Mouse (Mus musculus) liver, postnatal 0 days (tissue): ENCODE measurements around the gene Luc7l2. TPM values are rescaled to one million over a fixed set of nuclear protein-coding genes. Genes with fewer than 3 reads are reported as not detected.
"Not testable (repeated sequence)": the region's sequence is repeated elsewhere in the genome, so short reads cannot be mapped to it uniquely, and the experiment has no call there.

ENCODE experiments used
- ATAC-seq: fragments of 200-750 bp; cut with Nextera tagmentation; 2 replicates; pipeline ENCODE4 v1.8.0; 2017; ENCODE audit warnings: mild to moderate bottlenecking, moderate library complexity
- DNase-seq: peaks from one replicate; pipeline ENCODE4 v3.0.0-alpha.2; 2016
- H3K27ac ChIP-seq: fragments of 300-500 bp; sonication (generic); 2 replicates; pipeline ENCODE4 v1.5.1; 2014; ENCODE audit warnings: antibody characterized with exemption, moderate library complexity, mild to moderate bottlenecking, low read depth
- H3K27me3 ChIP-seq: fragments of 300-500 bp; sonication (generic); 2 replicates; pipeline ENCODE4 v1.6.1; 2014; ENCODE audit warnings: low read length, control low read depth, mixed read lengths; ENCODE audit not compliant: insufficient read depth
- H3K36me3 ChIP-seq: fragments of 300-500 bp; sonication (generic); replicated peaks from 2 replicates; pipeline ENCODE4 v1.6.1; 2014; ENCODE audit warnings: mild to moderate bottlenecking, control low read depth, low read length, moderate library complexity, mixed read lengths; ENCODE audit not compliant: insufficient read depth
- H3K4me1 ChIP-seq: fragments of 300-500 bp; sonication (generic); 2 replicates; pipeline ENCODE4 v1.6.1; 2014; ENCODE audit warnings: antibody characterized with exemption, mild to moderate bottlenecking, control low read depth; ENCODE audit not compliant: insufficient read depth
- H3K4me2 ChIP-seq: fragments of 300-500 bp; sonication (generic); 2 replicates; pipeline ENCODE4 v1.6.1; 2014; ENCODE audit warnings: low read depth, mild to moderate bottlenecking, low read length, moderate library complexity, mixed read lengths
- H3K4me3 ChIP-seq: fragments of 300-500 bp; sonication (generic); 2 replicates; pipeline ENCODE4 v1.5.1; 2014; ENCODE audit warnings: low read depth, low read length
- H3K9ac ChIP-seq: fragments of 300-500 bp; sonication (generic); replicated peaks from 2 replicates; pipeline ENCODE4 v1.6.1; 2014; ENCODE audit warnings: mild to moderate bottlenecking, moderate library complexity
- H3K9me3 ChIP-seq: fragments of 300-500 bp; sonication (generic); 2 replicates; pipeline ENCODE4 v1.6.1; 2016; ENCODE audit warnings: mild to moderate bottlenecking, control low read depth, low read length, mixed read lengths
- CTCF ChIP-seq: sonication (generic); IDR thresholded peaks from 2 replicates; pipeline ENCODE4 v1.5.1; 2016; ENCODE audit warnings: antibody characterized with exemption, low read depth
- EP300 ChIP-seq: IDR thresholded peaks from 2 replicates; pipeline ENCODE4 v1.6.1; 2016; ENCODE audit warnings: antibody characterized with exemption, low read depth, mild to moderate bottlenecking
- whole genome bisulfite sequencing: fragments of 180-500 bp; shearing (Covaris S2); extraction: QIAGEN DNeasy Blood & Tissue Kit; methylation state at CpG from one replicate; pipeline ENCODE4 v1.1.7; 2014; ENCODE audit not compliant: insufficient replicate concordance; 5-methylcytosine and 5-hydroxymethylcytosine counted together
- polyA plus RNA-seq: library from polyadenylated mRNA; unstranded; fragments of >200 nt; fragmentation: Nextera tagmentation; extraction: Ambion mirVana; gene quantifications from 2 replicates; pipeline ENCODE4 v1.2.1, GENCODE M21; 2015

Gene Luc7l2
- polyA plus RNA-seq, 1 experiment from 2014 or later, result 18.0 TPM

DNA sequence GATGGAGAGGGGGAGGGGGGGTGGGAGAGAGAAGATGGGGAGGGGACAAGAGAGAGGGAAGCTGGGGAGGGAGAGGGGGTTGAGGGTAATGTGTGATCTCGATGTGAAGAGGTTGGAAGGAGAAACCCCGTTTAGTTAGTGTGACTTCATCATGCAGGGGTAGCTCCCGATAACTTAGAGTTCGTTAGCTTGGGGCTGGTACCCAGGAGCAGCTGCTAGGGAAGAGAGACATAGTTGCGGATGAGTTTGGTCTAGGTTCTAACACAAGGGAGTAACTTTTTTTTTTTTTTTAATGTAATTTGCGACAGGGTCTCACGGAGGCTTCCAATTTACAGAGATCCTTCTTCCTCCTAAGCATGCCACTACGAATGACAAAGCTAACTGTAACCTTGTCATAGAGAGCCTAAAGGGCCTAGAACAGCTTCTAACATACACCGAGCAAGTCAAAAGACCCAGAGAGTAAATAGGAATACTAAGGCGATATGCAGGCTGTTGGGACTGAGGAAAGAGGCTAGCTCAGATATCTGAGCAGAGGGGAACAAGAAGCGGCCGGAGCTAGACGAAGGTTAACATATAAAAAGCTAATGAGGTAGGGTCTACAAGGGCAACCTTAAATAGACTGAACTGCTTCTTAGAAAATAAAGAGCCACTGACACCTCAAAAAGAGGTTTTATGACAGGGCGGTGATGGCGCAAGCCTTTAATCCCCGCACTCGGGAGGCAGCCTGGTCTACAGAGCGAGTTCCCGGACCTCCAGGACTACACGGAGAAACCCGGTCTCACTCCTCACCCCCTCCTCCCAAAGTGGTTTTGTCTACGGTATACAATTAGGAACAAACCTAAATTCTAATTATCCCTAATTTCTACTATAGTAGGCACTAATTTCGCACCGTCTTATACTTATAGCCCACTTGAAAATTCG lies 18.4 kb upstream of the Luc7l2 start:
- Histone ChIP-seq H3K4me3 (peak overlapping the region; percentile 98), H3K9me3 (no peaks in the 10 kb centered on the region), H3K4me2 (peak overlapping the region; percentile 80), H3K36me3 (no peaks in the 10 kb centered on the region), H3K27ac (peak overlapping the region; percentile 99), H3K27me3 (no peaks in the 10 kb centered on the region), H3K9ac (peak overlapping the region; percentile 63), H3K4me1 (peaks cover 17% of the 10 kb centered on the region)
- ATAC-seq (peak; percentile 20), DNase-seq (peak; percentile 57)
- TF ChIP-seq CTCF, result no peak
- TF ChIP-seq EP300, result no peak
- WGBS, result 5% methylated on average over 25 of the region's 25 CpGs

- TF ChIP-seq CTCF (peak; percentile 58), EP300 (peak; percentile 52; the same call in 1 of the 2 replicates)
- ATAC-seq (peak; percentile 85), DNase-seq (peak; percentile 96)
- peaks cover 17% of the 10 kb centered on the region for H3K4me1 ChIP-seq
- H3K27me3 ChIP-seq, result no peaks in the 10 kb centered on the region
- H3K9me3 ChIP-seq, result no peaks in the 10 kb centered on the region
- H3K36me3 ChIP-seq, result no peaks in the 10 kb centered on the region; the same call in 1 of the 2 replicates
- 3% methylated on average over 41 of the region's 41 CpGs for WGBS
- H3K4me2 ChIP-seq, result peak within 1 kb of the TSS; percentile 80
- peak within 1 kb of the TSS; percentile 97 for H3K9ac ChIP-seq
- H3K27ac ChIP-seq, result peak within 1 kb of the TSS; percentile 99
- H3K4me3 ChIP-seq, result peak within 1 kb of the TSS; percentile 98
These were observed 17.4 kb upstream of the Luc7l2 start, which contains the start of gene Fmc1 for GRCm38 (mm10) chr6:38533428-38534405. TSS of gene Fmc1 (plus strand) at chr6:38533502.

DNA sequence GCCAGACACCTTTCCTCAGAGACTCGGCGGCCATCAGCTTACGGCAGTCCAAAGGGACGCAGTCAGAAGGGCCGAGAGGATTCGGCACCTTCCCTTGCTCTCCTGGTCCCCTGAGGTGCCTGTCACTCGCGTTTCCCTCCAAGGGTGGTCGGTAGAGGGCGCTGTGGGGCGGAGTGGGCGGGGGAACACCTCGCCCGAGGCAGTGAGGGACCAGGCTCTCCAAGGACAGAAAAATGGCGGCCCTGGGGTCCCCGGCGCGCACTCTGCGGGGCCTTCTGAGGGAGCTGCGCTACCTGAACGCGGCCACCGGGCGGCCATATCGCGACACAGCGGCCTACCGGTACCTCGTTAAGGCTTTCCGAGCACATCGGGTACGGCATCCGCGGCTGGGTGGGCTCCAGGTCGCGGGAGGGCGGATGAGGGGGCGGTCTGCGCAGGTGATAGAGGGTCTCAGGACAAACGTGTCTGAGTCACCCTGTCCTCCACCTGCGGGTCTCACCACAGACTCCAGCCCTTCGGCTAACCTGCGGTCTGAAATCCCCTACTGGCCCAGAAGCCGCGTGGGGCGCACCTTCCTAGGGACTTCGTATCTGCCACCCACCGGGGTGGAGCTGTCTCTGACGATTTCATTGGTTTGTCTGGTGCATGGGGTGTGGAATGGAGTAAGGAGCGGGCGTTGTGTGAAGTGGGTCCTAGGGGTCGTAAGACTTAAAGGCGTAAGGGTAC lies 16.3 kb upstream of the Luc7l2 start:
- peak overlapping the region; percentile 97 for H3K9ac ChIP-seq
- TF ChIP-seq EP300 (no peak; the same call in 1 of the 2 replicates), CTCF (peak; percentile 99)
- H3K4me2 ChIP-seq, result peak overlapping the region; percentile 80
- H3K27ac ChIP-seq, result peak overlapping the region; percentile 99
- H3K4me3 ChIP-seq, result peak overlapping the region; percentile 98
- DNase-seq (peak; percentile 100), ATAC-seq (peak; percentile 72)
- H3K36me3 ChIP-seq, result peaks cover 2% of the 10 kb centered on the region; the same call in 1 of the 2 replicates
- no peaks in the 10 kb centered on the region for H3K27me3 ChIP-seq
- no peaks in the 10 kb centered on the region for H3K9me3 ChIP-seq
- peaks cover 17% of the 10 kb centered on the region for H3K4me1 ChIP-seq
- WGBS, result 2% methylated on average over 53 of the region's 53 CpGs

DNA sequence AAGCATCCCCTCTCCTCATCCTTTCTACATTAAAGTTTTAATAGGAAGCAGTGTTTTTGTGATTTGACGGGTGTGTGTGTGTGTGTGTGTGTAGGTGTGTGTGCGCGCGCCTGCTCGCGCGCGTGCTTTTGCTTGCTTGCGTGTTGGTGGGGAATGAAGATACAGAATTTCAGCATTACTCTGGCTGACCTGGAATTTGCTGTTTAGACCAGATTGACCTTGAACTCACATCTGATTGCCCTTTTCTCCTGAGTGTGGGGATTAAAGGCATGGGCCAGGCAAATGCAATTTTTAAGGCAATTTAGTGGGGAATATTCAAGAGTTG lies 15.8 kb upstream of the Luc7l2 start:
- H3K9me3 ChIP-seq, result no peaks in the 10 kb centered on the region
- ATAC-seq, result no peak
- no peaks in the 10 kb centered on the region for H3K27me3 ChIP-seq
- H3K9ac ChIP-seq, result peak overlapping the region; percentile 97
- peak overlapping the region; percentile 80 for H3K4me2 ChIP-seq
- WGBS, result 3% methylated on average over 9 of the region's 9 CpGs
- DNase-seq, result no peak
- H3K27ac ChIP-seq, result peak overlapping the region; percentile 99
- peak overlapping the region; percentile 98 for H3K4me3 ChIP-seq
- peaks cover 3% of the 10 kb centered on the region; the same call in 1 of the 2 replicates for H3K36me3 ChIP-seq
- TF ChIP-seq CTCF, result no peak
- TF ChIP-seq EP300, result no peak; the same call in 1 of the 2 replicates
- H3K4me1 ChIP-seq, result peaks cover 17% of the 10 kb centered on the region

DNA sequence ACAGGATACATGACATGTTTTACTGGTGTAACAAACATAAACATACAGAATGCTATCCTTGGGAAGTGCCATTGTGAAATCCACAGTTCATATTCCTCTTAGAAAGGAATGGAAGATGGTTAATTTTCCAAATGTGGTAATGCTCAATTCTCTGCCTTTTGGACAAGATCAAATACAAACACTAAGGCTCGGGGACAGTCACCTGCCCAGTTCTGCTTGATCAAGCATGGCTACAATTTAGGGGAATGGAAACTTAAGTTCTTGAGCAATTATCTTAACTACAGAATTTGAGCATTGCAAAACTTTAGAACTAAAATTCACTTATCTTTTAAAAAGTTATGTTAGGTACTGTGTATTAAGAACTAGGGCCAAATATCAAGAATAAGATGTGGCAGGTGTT lies 15.3 kb upstream of the Luc7l2 start:
- ATAC-seq (no peak), DNase-seq (no peak)
- no peaks in the 10 kb centered on the region for H3K27me3 ChIP-seq
- peaks cover 17% of the 10 kb centered on the region for H3K4me1 ChIP-seq
- peak overlapping the region; percentile 98 for H3K4me3 ChIP-seq
- H3K27ac ChIP-seq, result peak overlapping the region; percentile 99
- 53% methylated on average over 1 of the region's 1 CpGs for WGBS
- H3K9me3 ChIP-seq, result no peaks in the 10 kb centered on the region
- peak overlapping the region; percentile 97 for H3K9ac ChIP-seq
- peak overlapping the region; percentile 80 for H3K4me2 ChIP-seq
- H3K36me3 ChIP-seq, result peaks cover 3% of the 10 kb centered on the region; the same call in 1 of the 2 replicates
- TF ChIP-seq CTCF, result no peak

- 77% methylated on average over 4 of the region's 5 CpGs for WGBS
- not testable (repeated sequence) for H3K36me3 ChIP-seq, H3K27ac ChIP-seq, H3K9ac ChIP-seq, H3K4me2 ChIP-seq, H3K27me3 ChIP-seq, ATAC-seq, DNase-seq, H3K4me3 ChIP-seq, H3K4me1 ChIP-seq, H3K9me3 ChIP-seq
These were observed 7.0 kb upstream of the Luc7l2 start for GRCm38 (mm10) chr6:38544141-38544540.

DNA sequence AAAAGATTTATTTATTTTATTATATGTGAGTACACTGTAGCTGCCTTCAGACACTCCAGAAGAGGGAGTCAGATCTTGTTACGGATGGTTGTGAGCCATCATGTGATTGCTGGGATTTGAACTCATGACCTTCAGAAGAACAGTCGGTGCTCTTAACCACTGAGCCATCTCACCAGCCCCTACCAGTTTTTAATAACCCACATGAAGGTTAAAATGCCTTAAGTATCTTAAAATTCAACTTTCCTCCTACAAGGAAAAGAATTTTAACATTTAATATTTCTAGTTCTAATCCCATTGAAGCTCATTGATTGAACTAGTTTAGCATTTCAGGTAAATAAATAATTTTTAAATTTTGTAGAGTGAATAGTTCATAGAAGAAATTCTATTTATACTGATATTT lies 4.1 kb upstream of the Luc7l2 start:
- H3K36me3 ChIP-seq, H3K27me3 ChIP-seq, H3K4me3 ChIP-seq, DNase-seq, H3K9me3 ChIP-seq, H3K4me2 ChIP-seq, ATAC-seq, H3K27ac ChIP-seq, H3K9ac ChIP-seq: not testable (repeated sequence)
- peaks cover 12% of the 10 kb centered on the region for H3K4me1 ChIP-seq
- 88% methylated on average over 2 of the region's 2 CpGs for WGBS
